Mouse (Mus musculus) E14TG2a.4 (cell line): Measurements from ENCODE around the gene Gm20388.

ENCODE experiments used
- CTCF ChIP-seq: conservative IDR thresholded peaks from 2 replicates; pipeline ENCODE4 v1.5.1; 2014; ENCODE audit warnings: low read length
- NANOG ChIP-seq: IDR thresholded peaks from 2 replicates; pipeline ENCODE4 v1.6.1; 2014; ENCODE audit warnings: borderline replicate concordance, low read length, mixed read lengths
- POU5F1 ChIP-seq: IDR thresholded peaks from 2 replicates; pipeline ENCODE4 v1.6.1; 2014; ENCODE audit warnings: low read length, borderline replicate concordance

DNA sequence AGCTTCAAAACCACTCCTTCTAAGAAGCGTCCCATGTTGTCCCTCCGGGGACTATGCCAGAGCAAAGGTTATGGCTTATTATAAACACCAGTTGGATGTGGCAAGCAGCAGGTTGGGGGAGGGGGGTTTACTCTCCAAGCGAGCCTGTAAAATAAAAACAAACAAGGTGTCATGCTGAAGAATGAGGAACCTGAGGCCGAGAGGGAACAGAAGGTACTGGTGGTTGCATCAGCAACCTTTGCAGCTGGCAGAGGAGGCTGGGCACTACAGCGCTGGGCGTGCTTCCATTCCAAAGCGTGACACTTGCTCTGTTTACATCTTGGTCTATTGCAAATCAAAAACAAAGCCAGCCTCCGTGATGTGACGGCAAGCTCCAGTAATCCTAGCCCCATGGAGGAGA, 1669.8 kb downstream of the Gm20388 start:
- TF ChIP-seq CTCF (no peak), POU5F1 (no peak), NANOG (no peak)
